Mouse (Mus musculus) thymus, postnatal 4 days (tissue): ENCODE results near the gene Hmgb1.
A peak's percentile ranks its signal among the peaks of the same experiment; 100 is the strongest.

ENCODE experiments used
- DNase-seq: peaks from one replicate; pipeline ENCODE4 v3.0.0; 2021

Gene Hmgb1

DNA sequence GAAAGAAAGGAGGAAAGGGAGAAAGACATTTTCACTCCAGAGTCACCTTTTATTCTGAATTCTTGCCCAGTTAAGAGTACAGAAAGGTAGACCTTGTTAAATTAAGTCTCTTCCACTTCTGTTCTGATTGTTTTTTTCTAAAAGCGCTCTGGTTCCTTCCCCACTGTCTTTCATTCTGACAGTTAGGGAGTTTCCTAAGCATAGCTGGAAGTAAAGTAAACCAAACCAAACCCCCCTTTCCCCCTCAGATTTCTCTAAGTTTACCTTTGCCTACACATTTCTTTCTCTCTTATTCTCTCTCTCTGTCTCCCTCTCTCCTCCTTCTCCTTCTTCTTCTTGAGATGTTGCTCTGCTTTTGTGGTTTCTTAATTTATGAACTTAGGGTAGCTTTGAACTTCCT is 85.3 kb downstream of the Hmgb1 start:
- no peak for DNase-seq

DNA sequence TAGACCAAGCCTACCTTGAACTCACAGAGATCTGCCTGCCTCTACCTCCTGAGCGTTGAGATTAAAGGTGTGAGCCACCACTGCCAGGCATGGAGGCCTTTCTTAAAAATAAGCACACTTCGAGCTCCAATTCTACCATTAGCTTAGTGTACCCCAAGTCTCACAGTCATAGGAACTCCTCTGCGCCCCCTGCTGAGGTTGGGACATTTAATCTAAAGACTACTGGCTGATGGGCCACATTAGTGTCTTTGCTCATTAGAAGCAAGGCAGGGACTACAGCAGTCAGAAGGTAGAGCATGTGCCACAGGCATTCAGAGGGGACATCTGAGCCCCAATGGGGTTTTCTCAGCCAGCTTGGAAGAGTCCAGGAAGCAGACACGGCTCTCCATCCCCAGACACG is 86.4 kb downstream of the Hmgb1 start:
- peak; percentile 68 for DNase-seq

DNA sequence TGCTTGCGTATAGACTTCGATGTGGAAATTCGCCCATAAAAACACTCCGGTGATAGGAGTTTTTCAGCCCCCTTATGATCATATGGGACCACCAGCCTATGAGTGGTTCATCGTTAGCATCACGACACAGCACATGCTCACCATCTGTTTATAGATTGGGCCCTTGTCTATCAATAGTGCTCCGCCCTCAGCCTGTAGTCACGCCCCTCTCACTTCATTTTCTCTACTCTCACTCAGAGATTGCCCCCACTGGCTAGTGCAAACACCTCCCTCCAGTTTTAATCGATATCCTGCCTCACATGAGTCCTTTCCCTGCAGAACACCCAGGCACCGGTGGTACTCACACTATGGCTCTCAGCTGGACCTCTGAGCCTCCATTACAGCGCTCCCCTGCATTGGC is 88.0 kb downstream of the Hmgb1 start:
- no peak for DNase-seq

DNA sequence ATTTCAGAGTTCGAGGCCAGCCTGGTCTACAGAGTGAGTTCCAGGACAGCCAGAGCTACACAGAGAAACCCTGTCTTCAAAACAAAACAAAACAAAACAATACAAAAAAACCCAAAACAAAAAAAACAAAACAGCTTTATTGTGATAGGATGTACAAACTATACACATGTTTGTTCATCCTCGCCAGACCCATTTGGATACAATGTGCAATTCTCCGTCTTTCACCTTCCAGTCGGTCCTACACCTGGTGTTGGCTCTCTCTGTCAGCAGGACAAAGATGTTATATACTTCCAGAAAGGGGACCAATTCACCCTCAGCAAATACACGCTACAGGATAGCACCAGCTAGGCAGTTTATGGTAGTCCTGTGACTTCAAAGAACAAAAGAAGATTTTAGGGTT is 91.4 kb downstream of the Hmgb1 start:
- no peak for DNase-seq

DNA sequence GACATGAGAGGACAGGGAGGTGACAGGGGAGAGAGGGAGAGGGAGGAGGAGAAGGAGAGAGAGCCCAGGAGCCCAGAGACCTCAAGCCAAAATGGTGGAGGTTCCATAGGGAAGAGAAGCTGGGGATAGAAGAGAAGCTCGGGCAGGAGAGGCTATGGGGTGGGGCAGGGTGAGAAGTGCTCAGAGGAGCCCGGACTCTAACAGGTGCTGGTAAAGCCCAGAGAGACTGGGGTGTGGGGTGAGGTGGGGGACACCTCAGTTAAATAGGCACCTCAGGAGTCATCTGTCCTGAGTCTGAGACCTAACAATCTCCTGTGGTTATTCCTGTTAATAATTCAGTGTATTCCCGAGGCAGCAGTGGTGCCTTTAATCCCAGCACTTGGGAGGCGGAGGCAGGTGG is 91.8 kb downstream of the Hmgb1 start:
- DNase-seq: no peak

DNA sequence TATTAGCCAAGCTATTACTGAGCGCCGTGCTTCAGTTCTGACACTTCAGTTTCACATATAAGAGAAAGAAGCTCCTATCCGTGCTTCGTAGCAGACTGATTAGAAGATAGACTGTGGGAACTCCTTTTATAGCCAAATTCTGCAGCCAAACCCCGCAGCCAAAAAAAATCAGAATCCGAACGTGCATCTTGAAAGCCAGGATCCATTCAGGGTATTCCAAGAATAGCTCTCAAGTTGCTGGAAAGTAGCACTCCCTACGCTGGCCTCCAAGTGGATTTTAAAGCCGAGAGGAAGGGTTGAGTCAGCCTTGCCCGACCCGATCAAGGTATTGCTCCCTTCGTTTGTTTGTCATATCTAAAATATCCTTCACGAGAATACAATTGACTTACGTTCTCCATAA is 93.0 kb downstream of the Hmgb1 start:
- DNase-seq: no peak

DNA sequence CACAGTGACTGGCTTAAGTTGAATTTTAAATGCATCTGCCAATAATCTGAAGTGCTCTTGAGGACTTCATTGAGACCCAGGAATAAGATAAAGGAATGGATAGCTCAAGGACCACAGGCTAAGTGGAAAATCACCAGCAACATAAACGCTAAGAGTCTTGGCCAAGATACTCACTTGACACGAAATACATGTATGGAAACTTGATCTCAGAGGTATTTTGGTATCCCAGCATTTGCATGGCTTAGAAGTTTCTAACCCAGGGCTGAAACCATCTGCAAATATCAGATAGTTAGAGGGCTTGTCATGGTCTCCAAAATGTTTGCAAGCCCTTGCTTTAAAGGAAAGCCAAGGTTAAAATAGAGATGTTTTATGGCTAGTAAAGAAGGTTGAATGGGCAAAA is 94.4 kb downstream of the Hmgb1 start:
- DNase-seq: no peak

DNA sequence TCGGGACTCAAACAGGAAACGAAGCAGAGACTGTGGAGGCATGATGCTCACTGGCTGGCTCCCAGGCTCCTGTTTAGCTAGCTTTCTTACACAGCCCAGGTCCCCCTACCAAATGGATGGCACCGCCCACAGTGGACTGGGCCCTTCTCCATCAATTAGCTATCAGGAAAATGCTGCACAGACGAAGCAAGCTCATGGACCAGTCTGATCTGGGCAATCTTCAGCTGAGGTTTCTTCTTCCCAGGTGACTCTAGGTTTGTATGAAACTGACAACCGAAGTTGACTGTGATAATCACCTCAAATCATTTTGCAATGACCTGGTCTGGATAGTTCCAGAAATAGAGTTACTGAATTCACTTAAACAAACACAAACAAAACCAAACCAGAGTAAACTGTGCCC is 94.8 kb downstream of the Hmgb1 start:
- no peak for DNase-seq

DNA sequence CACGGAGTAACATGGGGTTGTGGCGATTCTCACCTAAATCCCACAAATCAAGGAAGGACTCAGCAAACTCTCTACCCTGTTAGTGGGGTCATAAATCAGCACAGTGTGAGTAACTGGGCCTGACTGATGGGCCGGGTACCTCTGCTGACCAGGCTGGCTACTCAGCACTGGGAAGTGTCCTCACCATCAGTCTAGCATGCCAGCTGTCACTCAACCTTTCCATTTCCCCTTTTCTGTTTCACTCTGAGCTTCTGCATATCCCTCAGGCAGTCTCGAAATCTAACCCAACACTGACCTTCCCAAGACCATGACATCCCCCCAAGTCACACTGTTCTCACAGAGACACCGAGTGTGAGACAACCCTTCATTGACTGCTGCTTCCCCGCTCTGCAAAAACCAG is 95.4 kb downstream of the Hmgb1 start:
- no peak for DNase-seq

DNA sequence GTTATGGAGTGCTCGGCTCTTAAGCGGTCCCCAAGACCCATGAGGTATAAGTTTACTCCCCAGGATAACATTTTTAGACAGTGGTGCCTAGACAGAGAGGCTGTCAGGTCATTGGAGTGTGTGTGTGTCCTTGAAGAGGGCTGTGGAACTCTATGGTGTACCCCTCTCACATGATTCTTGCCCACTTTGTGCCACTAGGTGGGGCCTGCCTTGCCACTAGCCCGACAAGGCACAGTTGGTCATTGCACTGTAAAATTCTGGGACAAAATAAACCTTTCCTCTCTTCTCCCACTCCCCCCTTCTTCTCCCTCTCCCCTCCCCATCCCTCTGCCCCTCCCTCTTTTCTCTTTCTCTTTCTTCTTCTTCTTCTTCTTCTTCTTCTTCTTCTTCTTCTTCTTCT is 96.1 kb downstream of the Hmgb1 start:
- peak; percentile 74 for DNase-seq

DNA sequence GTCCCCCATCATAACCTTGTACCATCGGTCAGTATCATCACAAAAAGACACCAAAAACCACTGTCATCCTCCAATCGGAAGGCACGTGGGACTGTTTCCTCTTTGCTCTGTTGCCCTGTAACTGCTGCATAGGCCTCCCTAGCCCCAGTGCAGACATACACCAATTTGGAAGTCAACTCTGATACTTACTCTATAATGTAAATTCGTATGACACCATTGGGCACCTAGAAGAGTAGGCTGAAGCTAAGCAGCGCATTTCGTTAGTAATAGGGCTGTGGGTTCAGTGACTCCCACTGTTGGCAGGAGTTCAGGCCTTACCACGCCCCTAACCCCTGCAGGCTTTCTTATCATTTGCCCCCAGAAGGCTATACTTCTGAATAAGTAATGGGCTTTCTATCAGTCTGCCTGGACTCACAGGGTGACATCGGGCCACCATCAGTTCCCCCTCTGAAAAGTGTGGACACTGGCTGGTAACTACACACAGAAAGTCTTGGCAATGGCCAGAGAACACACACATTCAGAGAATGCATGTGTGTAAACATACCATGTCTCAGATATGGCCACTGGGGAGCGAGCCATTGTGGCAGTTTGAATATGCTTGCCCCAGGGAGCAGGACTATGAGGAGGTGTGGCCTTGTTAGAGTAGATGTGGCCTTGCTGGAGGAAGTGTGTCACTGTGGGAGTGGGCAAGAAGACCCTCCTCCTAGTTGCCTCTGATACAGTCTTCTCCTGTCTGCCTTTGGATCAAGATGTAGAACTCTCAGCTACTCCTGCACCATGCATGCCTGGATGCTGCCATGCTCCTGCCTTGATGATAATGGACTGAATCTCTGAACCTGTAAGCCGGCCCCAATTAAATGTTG is 97.7 kb downstream of the Hmgb1 start:
- DNase-seq: no peak

DNA sequence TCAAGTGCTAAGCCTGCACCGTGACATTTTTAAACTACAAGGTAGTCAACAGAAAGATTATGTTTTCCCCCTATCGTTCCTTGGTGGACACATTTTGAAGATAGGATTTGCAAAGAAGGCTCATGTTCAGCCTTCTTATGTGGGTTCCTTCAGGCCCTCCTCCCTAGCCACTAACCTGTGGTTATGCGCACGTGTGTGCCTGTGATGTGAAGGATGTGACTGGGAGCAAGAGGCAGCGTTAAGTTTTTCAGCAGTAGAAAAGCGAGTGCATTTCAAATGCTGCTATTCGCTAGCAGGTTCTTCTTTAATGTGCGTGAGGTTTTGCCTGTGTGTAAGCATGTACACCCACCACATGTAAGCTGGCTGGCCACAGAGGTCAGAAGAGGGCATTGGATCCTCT is 103.8 kb downstream of the Hmgb1 start:
- DNase-seq: peak; percentile 67

DNA sequence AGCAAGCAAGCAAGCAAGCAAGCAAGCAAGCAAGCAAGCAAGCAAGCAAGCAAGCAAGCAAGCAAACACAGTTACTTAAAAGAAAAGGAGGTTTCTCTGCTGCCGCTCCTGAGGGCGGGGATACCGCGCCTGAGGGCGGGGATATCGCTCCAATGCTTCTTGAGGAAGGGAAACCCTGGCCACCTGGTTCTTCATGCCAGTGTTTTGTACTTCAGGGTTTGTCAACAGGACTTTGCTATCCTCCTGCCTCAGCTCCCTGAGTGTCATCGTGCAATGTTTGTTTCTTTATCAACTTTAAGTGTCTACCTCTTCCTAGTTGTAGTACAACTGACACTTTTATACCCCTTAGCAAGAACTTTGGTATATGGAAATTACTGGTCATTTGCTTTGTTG is 104.5 kb downstream of the Hmgb1 start:
- DNase-seq: peak; percentile 35

DNA sequence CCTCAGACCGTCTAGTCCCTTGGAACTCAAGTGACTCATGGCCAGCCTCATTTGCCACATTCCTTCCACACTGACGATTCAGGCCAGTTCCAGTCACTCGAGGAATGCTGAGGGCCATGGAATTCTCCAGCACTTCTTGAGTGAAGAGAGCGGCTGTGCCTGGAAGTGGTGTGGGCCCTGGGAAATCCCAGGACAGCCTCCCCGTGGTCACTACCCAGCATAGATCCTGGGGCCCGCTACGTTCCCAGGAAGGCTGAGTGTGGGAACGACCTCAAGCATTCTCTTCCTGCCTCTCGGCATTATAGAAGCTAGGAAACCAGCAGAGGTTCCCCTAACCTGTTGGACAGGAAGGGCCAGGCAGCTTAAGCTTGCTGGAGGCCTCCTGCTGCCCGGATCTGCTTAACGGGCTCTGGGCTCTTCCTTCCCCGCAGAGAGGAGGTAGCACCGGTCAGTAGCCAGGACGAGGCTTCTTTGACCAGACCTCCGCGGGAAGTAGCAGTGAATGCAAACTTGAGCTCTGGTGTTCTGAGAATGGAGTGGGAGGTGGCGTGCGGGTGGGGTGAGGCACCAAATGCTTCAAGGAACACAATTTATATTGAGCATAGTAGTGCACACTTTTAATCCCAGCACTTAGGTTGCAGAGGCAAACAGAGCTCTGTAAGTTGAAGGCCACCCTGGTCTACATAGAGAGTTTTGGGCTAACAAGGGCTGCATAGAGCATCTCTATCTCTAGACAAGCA is 105.1 kb downstream of the Hmgb1 start:
- DNase-seq: no peak

DNA sequence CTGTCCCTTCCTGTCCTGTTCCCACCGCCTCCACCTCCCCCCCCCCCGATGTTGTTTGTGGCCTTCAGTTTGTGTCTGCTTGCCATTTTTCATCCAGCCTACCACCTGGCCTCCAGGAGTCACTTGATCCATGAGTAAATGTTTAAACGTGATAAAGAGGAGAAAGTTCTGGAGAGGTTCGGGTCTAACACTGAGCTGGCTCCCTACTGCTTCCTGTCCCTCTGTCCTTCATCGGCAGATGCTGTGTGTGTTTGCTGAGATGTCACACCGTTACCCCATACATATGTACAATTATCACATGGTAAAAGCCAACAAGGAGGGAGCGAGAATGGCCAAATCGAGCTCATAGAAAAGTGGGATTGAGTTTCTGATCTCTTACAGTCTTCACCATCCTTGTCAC is 107.2 kb downstream of the Hmgb1 start:
- no peak for DNase-seq

DNA sequence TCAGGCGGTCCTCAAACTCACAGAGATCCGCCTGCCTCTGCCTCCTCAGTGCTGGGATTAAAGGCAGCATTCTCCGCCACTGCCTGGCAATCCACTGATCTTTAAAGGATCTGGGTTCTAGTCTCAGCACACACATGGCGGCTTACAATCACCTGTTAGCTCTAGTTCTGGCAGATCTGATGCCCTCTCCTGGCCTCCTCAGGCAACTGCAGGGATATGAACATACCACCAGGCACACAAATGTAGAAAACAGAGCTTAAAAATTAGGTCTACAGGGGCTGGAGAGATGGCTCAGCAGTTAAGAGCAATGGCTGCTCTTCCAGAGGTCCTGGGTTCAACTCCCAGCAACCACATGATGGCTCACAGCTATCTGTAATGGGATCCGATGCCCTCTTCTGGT is 112.7 kb downstream of the Hmgb1 start:
- no peak for DNase-seq

DNA sequence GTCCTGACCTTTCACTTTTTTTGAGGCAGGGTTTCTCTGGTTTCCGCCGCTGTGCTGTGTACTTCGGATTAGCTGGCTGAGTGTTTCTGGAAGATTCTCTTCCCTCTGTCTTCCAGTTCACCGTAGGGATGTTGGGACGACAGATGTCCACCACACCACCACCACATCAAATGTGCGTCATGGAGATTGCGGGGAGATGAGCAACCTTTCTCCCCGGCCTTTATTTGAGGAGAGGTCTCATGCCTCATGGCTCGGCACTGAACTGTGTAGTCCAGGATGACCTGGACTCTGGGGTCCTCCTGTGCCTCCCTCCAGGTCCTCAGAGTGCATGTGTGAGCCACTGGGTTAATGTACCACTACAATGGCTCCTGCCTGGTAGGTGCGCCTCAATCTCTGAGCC is 115.5 kb downstream of the Hmgb1 start:
- no peak for DNase-seq

DNA sequence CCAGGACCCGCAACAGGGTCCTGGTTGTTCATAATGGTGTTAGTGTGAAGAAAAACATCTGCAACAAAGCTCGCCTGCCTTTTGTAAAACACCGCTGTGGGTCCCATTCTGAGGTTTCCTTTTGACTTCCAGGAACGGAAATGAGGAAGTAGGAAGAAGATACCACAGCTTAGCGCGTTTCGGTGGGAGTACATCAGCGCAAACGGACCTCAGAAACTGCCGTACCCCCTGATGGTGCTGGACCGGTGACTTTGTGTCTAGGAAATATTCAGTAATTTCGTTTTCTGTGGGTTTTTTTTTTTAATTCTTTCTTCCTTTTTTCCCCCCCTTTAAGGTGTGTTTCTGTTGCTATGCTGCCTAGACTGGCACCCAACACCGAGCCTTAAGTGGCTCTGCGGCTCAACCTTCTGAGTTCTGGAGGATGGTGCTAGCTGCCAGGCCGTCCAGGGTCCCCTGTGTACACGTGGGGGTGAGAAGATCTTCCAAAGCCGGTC is 116.0 kb downstream of the Hmgb1 start:
- no peak for DNase-seq

DNA sequence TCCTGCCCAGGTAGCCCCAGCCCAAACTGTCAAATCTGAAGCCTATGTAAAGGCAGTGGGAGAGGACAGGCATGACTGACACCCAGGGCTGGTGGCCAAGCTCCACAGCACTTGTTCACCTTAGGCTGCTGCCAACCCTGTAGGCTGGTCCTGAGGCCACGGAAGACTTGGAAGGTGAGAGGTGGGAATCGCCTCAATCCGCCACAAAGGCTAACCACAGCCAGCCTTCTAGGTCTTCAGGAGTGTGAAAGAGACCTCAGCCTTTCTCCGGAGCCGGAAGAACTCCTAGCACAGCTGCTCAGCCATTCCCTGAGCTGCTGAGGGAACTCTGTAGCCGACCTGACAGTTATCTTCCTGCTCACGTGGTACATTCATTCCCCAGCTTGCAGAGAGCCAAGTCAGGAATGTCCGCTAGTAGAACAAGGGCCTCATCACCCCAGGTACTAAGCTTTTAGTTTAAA is 116.8 kb downstream of the Hmgb1 start:
- DNase-seq: peak; percentile 50

DNA sequence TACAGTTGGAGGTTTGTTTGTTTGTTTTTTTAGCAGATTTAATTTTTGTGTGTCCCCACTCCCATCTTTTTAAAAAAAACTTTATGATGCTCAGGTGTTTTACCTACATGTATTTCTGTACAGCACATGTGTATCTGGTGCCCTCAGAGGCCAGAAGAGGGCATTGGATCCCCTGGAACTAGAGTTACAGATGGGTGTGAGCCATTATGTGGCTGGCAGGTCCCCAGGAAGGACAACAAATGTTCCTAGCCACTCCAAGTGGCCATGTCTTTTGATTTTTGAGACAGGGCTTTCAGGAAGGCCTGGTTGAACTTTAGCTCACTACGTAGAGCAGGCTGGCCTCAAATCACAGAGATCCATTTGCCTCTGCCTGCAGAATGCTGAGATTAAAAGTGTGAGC is 121.5 kb downstream of the Hmgb1 start:
- DNase-seq: no peak

DNA sequence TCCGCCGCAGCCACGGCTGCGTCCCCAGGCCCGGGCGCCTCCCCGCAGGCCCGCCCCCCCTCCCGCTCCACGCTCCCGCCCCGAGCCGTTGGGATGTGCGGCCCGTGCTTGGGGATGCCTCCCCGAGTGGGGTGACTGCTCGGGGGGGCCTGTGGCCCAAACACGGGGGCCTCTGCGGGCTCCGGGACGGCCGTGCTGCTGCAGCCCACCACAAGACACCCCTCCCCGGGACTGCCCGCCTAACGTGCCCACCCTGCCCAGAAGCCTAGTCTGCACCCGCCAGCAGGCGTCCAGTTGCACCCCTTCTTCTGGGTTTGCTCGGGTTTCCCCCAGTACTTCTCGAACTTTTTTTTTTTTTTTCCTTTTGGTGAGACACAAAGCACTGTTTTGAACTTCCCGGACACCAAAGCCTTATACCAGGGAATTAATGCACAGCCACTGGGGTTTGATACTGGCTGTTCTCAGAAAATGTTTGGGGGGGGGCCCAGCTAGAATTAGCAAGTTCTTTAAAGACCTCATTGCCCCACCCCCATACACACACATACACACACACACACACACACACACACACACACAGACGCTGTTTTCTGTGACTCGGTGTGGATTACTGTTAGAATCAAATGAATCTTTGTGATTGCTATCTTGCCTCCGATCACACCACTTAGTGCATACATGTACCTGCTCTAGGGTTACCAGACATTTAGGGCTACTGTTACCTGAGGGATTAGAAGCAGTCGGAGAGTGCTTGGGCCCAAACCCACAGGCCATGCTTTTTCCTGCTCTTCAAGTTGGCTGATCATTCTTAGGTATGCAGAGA is 130.7 kb downstream of the Hmgb1 start:
- peak; percentile 67 for DNase-seq

DNA sequence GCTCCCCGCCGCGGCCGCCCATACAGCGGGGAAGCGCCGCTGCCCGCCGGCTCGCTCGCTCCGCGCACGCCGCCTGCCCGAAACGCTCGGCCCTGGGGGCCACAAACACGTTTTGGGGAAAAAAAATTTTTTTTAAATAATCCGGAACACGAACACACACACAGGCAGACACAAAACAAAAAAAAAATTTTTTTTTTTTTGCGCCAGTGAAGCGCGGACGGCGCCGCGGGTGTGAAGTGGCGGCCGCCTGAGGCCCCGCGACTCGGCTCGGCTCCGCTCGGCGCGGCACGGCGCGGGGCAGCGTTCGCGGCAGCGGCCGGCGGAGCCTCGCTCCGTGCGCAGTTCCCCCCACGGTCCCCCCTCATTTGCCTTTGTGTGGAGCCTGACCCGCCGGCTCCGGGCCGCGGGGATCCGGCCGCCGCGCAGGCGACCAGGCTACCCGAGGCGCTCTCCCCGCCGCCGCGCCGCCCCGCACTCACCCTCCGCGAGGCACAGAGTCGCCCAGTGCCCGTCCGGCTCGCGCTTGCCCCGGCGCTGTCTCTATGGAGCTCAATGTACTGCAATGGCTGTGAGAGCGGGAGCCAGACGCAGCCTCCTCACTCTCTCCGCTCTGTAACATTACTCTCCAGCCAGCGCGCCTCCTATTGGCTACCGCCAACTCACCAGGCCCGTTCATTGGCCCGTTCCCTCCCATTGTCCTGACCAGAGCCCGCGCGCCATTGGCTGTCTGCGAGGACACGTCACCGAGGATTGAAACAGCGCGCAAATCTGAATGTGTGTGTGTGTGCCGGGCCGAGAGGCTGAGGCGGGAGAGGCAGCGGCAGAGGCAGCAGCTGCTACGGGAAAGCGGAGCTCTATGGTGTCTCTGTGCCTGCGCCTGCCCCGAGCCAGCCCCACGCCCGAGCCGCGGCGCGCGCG is 131.6 kb downstream of the Hmgb1 start:
- DNase-seq: peak; percentile 99
